Mouse (Mus musculus) forebrain, postnatal 0 days (tissue): ENCODE results near the gene Ndfip2. TPM values are rescaled to one million over a fixed set of nuclear protein-coding genes. Genes with fewer than 3 reads are reported as not detected.

Source experiments
- ATAC-seq: fragments of 200-750 bp; cut with Nextera tagmentation; 2 replicates; pipeline ENCODE4 v1.8.0; 2017; ENCODE audit warnings: mild to moderate bottlenecking, moderate library complexity
- DNase-seq: peaks from one replicate; pipeline ENCODE4 v3.0.0-alpha.2; 2015
- H3K27ac ChIP-seq: fragments of 300-500 bp; sonication (generic); 2 replicates; pipeline ENCODE4 v1.5.1; 2014; ENCODE audit warnings: low read depth, mild to moderate bottlenecking, antibody characterized with exemption, low read length, moderate library complexity, mixed read lengths
- H3K27me3 ChIP-seq: fragments of 300-500 bp; sonication (generic); 2 replicates; pipeline ENCODE4 v1.6.1; 2014; ENCODE audit warnings: mild to moderate bottlenecking, low read length, mixed read lengths; ENCODE audit not compliant: insufficient read depth
- H3K36me3 ChIP-seq: fragments of 300-500 bp; sonication (generic); 2 replicates; pipeline ENCODE4 v1.6.1; 2014; ENCODE audit warnings: mild to moderate bottlenecking, moderate library complexity; ENCODE audit not compliant: insufficient read depth
- H3K4me1 ChIP-seq: fragments of 300-500 bp; sonication (generic); 2 replicates; pipeline ENCODE4 v1.6.1; 2014; ENCODE audit warnings: antibody characterized with exemption; ENCODE audit not compliant: insufficient read depth
- H3K4me2 ChIP-seq: fragments of 300-500 bp; sonication (generic); 2 replicates; pipeline ENCODE4 v1.6.1; 2014; ENCODE audit warnings: low read depth, mild to moderate bottlenecking, moderate library complexity
- H3K4me3 ChIP-seq: fragments of 300-500 bp; sonication (generic); 2 replicates; pipeline ENCODE4 v1.5.1; 2014; ENCODE audit warnings: low read depth, low read length, mixed read lengths
- H3K9ac ChIP-seq: fragments of 300-500 bp; sonication (generic); 2 replicates; pipeline ENCODE4 v1.6.1; 2014; ENCODE audit warnings: mild to moderate bottlenecking
- H3K9me3 ChIP-seq: fragments of 300-500 bp; sonication (generic); 2 replicates; pipeline ENCODE4 v1.6.1; 2016; ENCODE audit warnings: low read length
- CTCF ChIP-seq: sonication (generic); IDR thresholded peaks from 2 replicates; pipeline ENCODE4 v1.5.1; 2016; ENCODE audit warnings: antibody characterized with exemption, control low read depth, low read depth
- WGBS: fragments of 180-500 bp; shearing (Covaris S2); extraction: QIAGEN DNeasy Blood & Tissue Kit; methylation state at CpG from one replicate; pipeline ENCODE4 v1.1.7; 2014; 5-methylcytosine and 5-hydroxymethylcytosine counted together
- polyA plus RNA-seq: library from polyadenylated mRNA; unstranded; fragments of >200 nt; fragmentation: Nextera tagmentation; extraction: Ambion mirVana; gene quantifications from 2 replicates; pipeline ENCODE4 v1.2.1, GENCODE M21; 2015
- total RNA-seq: library from RNA; depleted of rRNA; stranded (reverse); fragments of >200 nt; gene quantifications from 2 replicates; pipeline ENCODE4 v1.2.3, GENCODE M21; 2014

The Ndfip2 gene
- total and polyA plus RNA-seq, 2 experiments from 2014 or later = 97.6 to 126 TPM

DNA sequence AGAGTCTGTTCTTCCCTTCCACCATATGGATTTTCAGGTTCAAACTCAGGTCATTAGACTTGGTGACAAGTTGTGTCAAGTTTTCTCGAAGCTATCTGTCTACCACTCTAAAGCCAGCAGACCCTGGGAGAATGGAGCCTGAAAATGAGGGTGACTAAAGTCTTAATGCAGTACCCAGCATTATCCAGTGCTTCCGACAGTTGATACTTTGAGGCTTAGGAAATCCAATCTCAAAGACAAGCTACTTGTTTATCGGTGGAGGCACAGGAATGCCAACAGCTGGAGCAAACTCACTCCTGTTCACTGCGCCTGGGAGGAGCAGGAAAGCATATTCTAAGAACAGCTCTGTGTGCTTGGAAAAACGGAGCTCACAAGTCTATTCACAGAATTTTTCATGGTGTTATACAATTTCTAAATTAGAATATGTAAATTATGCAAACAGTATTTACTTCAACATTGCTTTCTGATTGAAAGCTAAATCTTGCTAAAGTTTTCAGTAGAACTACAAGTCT is 41.4 kb downstream of the Ndfip2 start:
- DNase-seq = no peak
- no peak for ATAC-seq
- Histone ChIP-seq H3K9ac (no peak overlapping the region), H3K27ac (no peak overlapping the region), H3K4me1 (no peaks in the 10 kb centered on the region), H3K4me3 (no peak overlapping the region), H3K27me3 (no peaks in the 10 kb centered on the region), H3K9me3 (no peaks in the 10 kb centered on the region), H3K4me2 (no peak overlapping the region), H3K36me3 (no peaks in the 10 kb centered on the region)
- 78% methylated on average over 5 of the region's 5 CpGs for WGBS
- TF ChIP-seq CTCF = no peak

DNA sequence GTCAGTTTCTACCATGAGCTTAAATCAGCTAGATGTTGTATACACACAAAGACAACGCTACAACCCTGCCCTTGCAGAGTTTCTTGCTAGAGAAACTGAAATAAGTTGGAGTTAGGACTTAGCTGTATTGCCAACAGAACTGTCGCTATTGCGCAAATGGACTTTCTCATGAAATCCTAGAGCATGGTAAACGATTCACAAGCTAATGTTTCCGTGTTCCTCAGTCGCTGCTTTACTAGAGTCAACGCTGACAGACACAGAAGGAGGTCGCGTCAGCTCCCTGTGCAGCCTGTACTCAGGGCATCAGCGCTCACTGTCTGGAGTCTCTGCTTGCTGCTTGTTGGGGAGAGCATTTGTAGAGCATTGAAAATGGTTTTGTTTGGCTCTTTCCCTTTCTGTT is 42.2 kb downstream of the Ndfip2 start:
- Histone ChIP-seq H3K9ac (no peak overlapping the region), H3K4me1 (no peaks in the 10 kb centered on the region), H3K36me3 (no peaks in the 10 kb centered on the region; the same call in 1 of the 2 replicates), H3K4me2 (no peak overlapping the region), H3K4me3 (no peak overlapping the region), H3K27me3 (no peaks in the 10 kb centered on the region), H3K9me3 (no peaks in the 10 kb centered on the region), H3K27ac (no peak overlapping the region)
- no peak for TF ChIP-seq CTCF
- no peak for DNase-seq
- ATAC-seq = no peak
- 76% methylated on average over 10 of the region's 10 CpGs for WGBS

DNA sequence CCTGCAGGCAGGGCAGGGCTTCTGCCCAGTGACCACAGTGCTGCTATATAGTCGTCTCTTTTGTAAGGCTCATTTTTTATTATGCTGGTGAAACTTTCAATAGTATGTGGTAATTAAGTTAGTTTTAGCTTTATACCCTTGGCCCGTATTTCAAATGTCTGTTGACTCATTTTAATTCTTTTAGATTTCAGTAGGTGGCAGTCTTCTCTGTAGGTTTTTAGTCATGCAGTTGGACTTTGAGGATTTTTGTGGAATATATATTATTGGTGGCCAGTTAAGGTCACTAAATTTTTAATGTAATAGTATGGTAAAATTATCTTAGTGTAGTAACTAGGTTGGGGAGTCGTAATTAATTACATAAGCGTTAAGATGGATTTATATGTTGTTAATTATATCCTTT is 44.3 kb downstream of the Ndfip2 start:
- Histone ChIP-seq H3K4me3 (no peak overlapping the region), H3K27me3 (no peaks in the 10 kb centered on the region), H3K9ac (no peak overlapping the region), H3K9me3 (no peaks in the 10 kb centered on the region), H3K4me1 (no peaks in the 10 kb centered on the region), H3K36me3 (no peaks in the 10 kb centered on the region; the same call in 1 of the 2 replicates), H3K27ac (no peak overlapping the region), H3K4me2 (no peak overlapping the region)
- TF ChIP-seq CTCF = peak; percentile 53; the same call in 1 of the 2 replicates
- 63% methylated on average over 4 of the region's 4 CpGs for WGBS
- DNase-seq (no peak), ATAC-seq (no peak)

DNA sequence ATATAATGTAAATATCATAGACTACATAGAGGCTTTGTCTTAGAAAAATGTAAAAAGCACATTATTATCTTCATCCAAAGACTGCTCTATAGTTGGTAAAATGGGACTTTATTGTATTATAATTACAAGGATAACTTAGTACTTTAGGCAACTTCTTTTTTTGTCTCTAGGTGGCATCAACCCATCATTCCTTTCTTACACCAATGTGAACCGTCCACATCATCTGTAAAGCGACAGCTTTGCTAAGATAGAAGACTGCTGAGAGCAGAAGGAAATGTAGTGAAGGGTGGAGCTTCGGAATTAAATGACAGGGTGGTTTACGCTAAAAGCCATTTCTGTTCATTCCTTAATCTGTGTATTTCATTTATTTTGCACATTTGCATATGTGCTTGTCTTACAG is 49.3 kb downstream of the Ndfip2 start:
- Histone ChIP-seq H3K27ac (no peak overlapping the region), H3K9ac (no peak overlapping the region), H3K36me3 (peaks cover 8% of the 10 kb centered on the region), H3K4me2 (no peak overlapping the region), H3K4me3 (no peak overlapping the region), H3K27me3 (no peaks in the 10 kb centered on the region), H3K9me3 (no peaks in the 10 kb centered on the region), H3K4me1 (no peaks in the 10 kb centered on the region)
- ATAC-seq (peak; percentile 86), DNase-seq (peak; percentile 42)
- 60% methylated on average over 4 of the region's 4 CpGs for WGBS
- peak; percentile 35 for TF ChIP-seq CTCF

DNA sequence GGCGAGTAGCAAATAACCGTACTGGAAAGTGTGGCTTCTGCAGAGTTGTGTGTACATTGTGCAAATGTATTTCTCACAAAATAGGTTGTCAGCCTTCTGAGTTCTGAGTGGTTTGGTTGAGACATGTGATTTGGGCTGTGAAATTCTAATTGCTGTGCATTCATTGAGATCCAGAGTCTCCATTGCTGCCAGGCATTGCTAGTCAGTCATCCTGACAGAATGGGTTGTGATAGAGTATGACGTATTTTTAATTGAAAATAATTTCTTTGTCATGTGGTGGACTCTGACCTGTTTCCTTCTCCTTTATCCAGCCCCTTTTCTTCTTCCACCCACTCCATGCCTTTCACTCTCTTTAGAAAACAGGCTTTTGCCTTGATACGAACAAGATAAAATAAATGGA is 54.0 kb downstream of the Ndfip2 start:
- Histone ChIP-seq H3K4me3 (no peak overlapping the region), H3K27me3 (no peaks in the 10 kb centered on the region), H3K4me1 (no peaks in the 10 kb centered on the region), H3K36me3 (peaks cover 11% of the 10 kb centered on the region), H3K9ac (no peak overlapping the region), H3K9me3 (no peaks in the 10 kb centered on the region), H3K27ac (no peak overlapping the region), H3K4me2 (no peak overlapping the region)
- WGBS = 68% methylated on average over 4 of the region's 4 CpGs
- ATAC-seq = no peak
- no peak for TF ChIP-seq CTCF
- DNase-seq = no peak

DNA sequence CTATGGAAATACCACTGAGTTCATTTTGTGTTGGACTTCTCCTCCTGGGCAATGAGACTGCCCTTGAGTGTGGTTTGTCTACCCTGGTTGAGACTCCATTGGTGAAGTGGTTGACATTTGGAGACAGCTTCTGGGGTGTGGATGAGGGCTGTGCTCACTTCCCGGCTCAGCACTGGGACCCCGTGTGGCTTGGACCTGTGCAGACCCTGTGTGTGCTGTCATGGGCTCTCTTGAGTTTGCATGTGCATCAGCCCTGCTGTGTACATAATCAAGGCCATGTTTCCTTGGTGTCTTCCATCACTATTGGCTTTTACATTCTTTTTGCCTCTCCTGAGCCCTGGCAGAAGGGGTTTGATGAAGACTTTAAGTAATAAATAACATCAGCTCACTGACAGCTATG is 54.6 kb downstream of the Ndfip2 start:
- WGBS = 96% methylated on average over 2 of the region's 2 CpGs
- Histone ChIP-seq H3K27me3 (no peaks in the 10 kb centered on the region), H3K4me1 (no peaks in the 10 kb centered on the region), H3K27ac (no peak overlapping the region), H3K9me3 (no peaks in the 10 kb centered on the region), H3K36me3 (peaks cover 11% of the 10 kb centered on the region), H3K4me3 (no peak overlapping the region), H3K9ac (no peak overlapping the region), H3K4me2 (no peak overlapping the region)
- TF ChIP-seq CTCF = no peak
- ATAC-seq (no peak), DNase-seq (no peak)

DNA sequence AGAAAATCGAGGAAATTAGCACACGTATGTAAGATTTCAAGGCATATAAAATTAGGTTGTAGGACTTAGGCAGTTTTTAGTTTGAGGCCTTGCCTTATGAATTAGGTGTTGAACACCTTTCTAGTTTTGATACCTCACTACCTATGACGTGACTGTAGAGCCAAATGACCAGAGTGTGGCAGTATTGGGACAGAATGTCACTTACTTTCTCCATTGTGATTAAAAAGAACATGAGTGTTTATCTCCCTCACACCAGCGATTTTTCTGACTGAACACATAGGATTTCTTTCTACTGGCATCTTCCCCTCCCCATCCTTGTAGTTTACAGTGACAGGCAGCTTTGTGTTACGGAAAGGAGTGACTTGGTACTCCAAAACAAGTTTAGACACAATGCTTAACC is 55.5 kb downstream of the Ndfip2 start:
- Histone ChIP-seq H3K9me3 (no peaks in the 10 kb centered on the region), H3K27me3 (no peaks in the 10 kb centered on the region), H3K36me3 (peaks cover 11% of the 10 kb centered on the region), H3K4me1 (no peaks in the 10 kb centered on the region), H3K4me2 (no peak overlapping the region), H3K9ac (no peak overlapping the region), H3K4me3 (no peak overlapping the region), H3K27ac (no peak overlapping the region)
- ATAC-seq = peak; percentile 66; the same call in 1 of the 2 replicates
- peak; percentile 71 for DNase-seq
- whole genome bisulfite sequencing = 43% methylated on average over 5 of the region's 5 CpGs
- TF ChIP-seq CTCF = peak; percentile 68

DNA sequence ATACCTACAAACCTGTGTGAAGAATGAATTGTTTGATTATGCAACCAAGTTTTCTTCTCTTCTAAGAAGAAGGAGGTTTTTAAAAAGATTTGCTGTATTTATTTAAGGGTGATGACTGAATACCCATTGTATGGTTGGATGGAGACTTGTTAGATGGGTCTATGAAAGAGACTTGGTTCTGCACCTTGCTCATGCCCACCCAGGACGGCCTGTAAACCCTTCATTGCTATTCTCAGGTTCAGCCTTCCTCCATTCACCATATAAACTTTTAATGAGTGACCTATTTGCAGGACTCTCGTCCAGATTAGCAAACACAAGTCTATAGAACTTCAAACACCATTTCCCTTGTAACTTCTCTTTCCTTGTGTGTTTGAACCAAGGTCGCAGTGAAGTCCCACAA is 63.3 kb downstream of the Ndfip2 start:
- WGBS = 77% methylated on average over 3 of the region's 3 CpGs
- no peak for ATAC-seq

More for the DNA sequence above, 63.3 kb downstream of the Ndfip2 start:
- no peak for DNase-seq
- Histone ChIP-seq H3K36me3 (no peaks in the 10 kb centered on the region), H3K27me3 (no peaks in the 10 kb centered on the region), H3K27ac (no peak overlapping the region), H3K4me3 (no peak overlapping the region), H3K4me2 (no peak overlapping the region), H3K4me1 (no peaks in the 10 kb centered on the region), H3K9ac (no peak overlapping the region), H3K9me3 (no peaks in the 10 kb centered on the region)
- no peak for TF ChIP-seq CTCF
